Mouse (Mus musculus) embryonic facial prominence, embryonic 14.5 days (tissue): ENCODE results near the gene Cwc25. TPM values are rescaled to one million over a fixed set of nuclear protein-coding genes. Genes with fewer than 3 reads are reported as not detected.

Experiments
- ATAC-seq: fragments of 200-750 bp; cut with Nextera tagmentation; 2 replicates; pipeline ENCODE4 v1.8.0; 2017; ENCODE audit warnings: low read depth, moderate number of reproducible peaks, moderate TSS enrichment
- DNase-seq: peaks from one replicate; pipeline ENCODE4 v3.0.0-alpha.2; 2015; ENCODE audit warnings: low spot score
- H3K27ac ChIP-seq: fragments of 300-500 bp; sonication (generic); replicated peaks from 2 replicates; pipeline ENCODE4 v1.5.1; 2014; ENCODE audit warnings: low read depth, mild to moderate bottlenecking, low read length, moderate library complexity
- H3K27me3 ChIP-seq: fragments of 300-500 bp; sonication (generic); replicated peaks from 2 replicates; pipeline ENCODE4 v1.6.1; 2014; ENCODE audit warnings: low read length; ENCODE audit not compliant: control insufficient read depth, insufficient read depth
- H3K36me3 ChIP-seq: fragments of 300-500 bp; sonication (generic); 2 replicates; pipeline ENCODE4 v1.6.1; 2014; ENCODE audit warnings: low read length, mixed read lengths; ENCODE audit not compliant: control insufficient read depth, insufficient read depth
- H3K4me1 ChIP-seq: fragments of 300-500 bp; sonication (generic); 2 replicates; pipeline ENCODE4 v1.6.1; 2014; ENCODE audit warnings: antibody characterized with exemption, low read length; ENCODE audit not compliant: control insufficient read depth, insufficient read depth
- H3K4me2 ChIP-seq: fragments of 300-500 bp; sonication (generic); 2 replicates; pipeline ENCODE4 v1.6.1; 2014; ENCODE audit warnings: low read depth, mild to moderate bottlenecking, low read length, moderate library complexity, mixed read lengths
- H3K4me3 ChIP-seq: fragments of 300-500 bp; sonication (generic); 2 replicates; pipeline ENCODE4 v1.5.1; 2014; ENCODE audit warnings: low read depth, mild to moderate bottlenecking, low read length
- H3K9ac ChIP-seq: fragments of 300-500 bp; sonication (generic); 2 replicates; pipeline ENCODE4 v1.6.1; 2014; ENCODE audit warnings: low read depth, mild to moderate bottlenecking, low read length, moderate library complexity, mixed read lengths
- H3K9me3 ChIP-seq: fragments of 300-500 bp; sonication (generic); 2 replicates; pipeline ENCODE4 v1.6.1; 2016; ENCODE audit warnings: low read length; ENCODE audit not compliant: control insufficient read depth
- WGBS: fragments of 180-500 bp; shearing (Covaris S2); extraction: QIAGEN DNeasy Blood & Tissue Kit; methylation state at CpG from one replicate; pipeline ENCODE4 v1.1.7; 2014; 5-methylcytosine and 5-hydroxymethylcytosine counted together
- polyA plus RNA-seq: library from polyadenylated mRNA; unstranded; fragments of >200 nt; fragmentation: Nextera tagmentation; extraction: Ambion mirVana; gene quantifications from 2 replicates; pipeline ENCODE4 v1.2.1, GENCODE M21; 2014

Gene Cwc25
- polyA plus RNA-seq, 1 experiment from 2014 or later = 10.3 TPM

- Histone ChIP-seq H3K27me3 (no peaks in the 10 kb centered on the region), H3K4me2 (no peak overlapping the region), H3K9ac (no peak overlapping the region), H3K4me1 (no peaks in the 10 kb centered on the region), H3K36me3 (peaks cover 13% of the 10 kb centered on the region), H3K27ac (no peak overlapping the region), H3K9me3 (no peaks in the 10 kb centered on the region), H3K4me3 (no peak overlapping the region)
- 83% methylated on average over 14 of the region's 14 CpGs for WGBS
- DNase-seq (no peak), ATAC-seq (no peak)
These were observed 5.1 kb upstream of the Cwc25 start for GRCm38 (mm10) chr11:97771410-97771809.

- ATAC-seq (no peak), DNase-seq (no peak)
- Histone ChIP-seq H3K4me3 (no peak overlapping the region), H3K36me3 (no peaks in the 10 kb centered on the region), H3K4me2 (no peak overlapping the region), H3K4me1 (peaks cover 4% of the 10 kb centered on the region), H3K9me3 (no peaks in the 10 kb centered on the region), H3K9ac (no peak overlapping the region), H3K27ac (no peak overlapping the region), H3K27me3 (no peaks in the 10 kb centered on the region)
- WGBS = 29% methylated on average over 2 of the region's 2 CpGs
These were observed 3.3 kb upstream of the Cwc25 start for GRCm38 (mm10) chr11:97769704-97770103.

- ATAC-seq (no peak), DNase-seq (no peak)
- no peaks in the 10 kb centered on the region for H3K27me3 ChIP-seq
- peaks cover 4% of the 10 kb centered on the region for H3K4me1 ChIP-seq
- no peak overlapping the region for H3K4me2 ChIP-seq
- H3K9me3 ChIP-seq = no peaks in the 10 kb centered on the region
- no peak overlapping the region for H3K9ac ChIP-seq
- no peak overlapping the region for H3K27ac ChIP-seq
- H3K4me3 ChIP-seq = no peak overlapping the region
- H3K36me3 ChIP-seq = peaks cover 59% of the 10 kb centered on the region
These were observed 4.7 kb downstream of the Cwc25 start for GRCm38 (mm10) chr11:97761638-97762037.

- no peak overlapping the region for H3K4me3 ChIP-seq
- DNase-seq (no peak), ATAC-seq (no peak)
- no peaks in the 10 kb centered on the region for H3K4me1 ChIP-seq
- H3K9me3 ChIP-seq = no peaks in the 10 kb centered on the region
- no peak overlapping the region for H3K4me2 ChIP-seq
- H3K27me3 ChIP-seq = no peaks in the 10 kb centered on the region
- peaks cover 80% of the 10 kb centered on the region for H3K36me3 ChIP-seq
- H3K9ac ChIP-seq = no peak overlapping the region
- no peak overlapping the region for H3K27ac ChIP-seq
- WGBS = 81% methylated on average over 6 of the region's 6 CpGs
These were observed 7.4 kb downstream of the Cwc25 start for GRCm38 (mm10) chr11:97758942-97759341.

GRCm38 (mm10) chr11:97758125-97758524, 8.2 kb downstream of the Cwc25 start:
- DNase-seq = no peak
- Histone ChIP-seq H3K36me3 (peaks cover 84% of the 10 kb centered on the region), H3K4me2 (no peak overlapping the region), H3K4me3 (no peak overlapping the region), H3K9ac (no peak overlapping the region), H3K27ac (no peak overlapping the region), H3K27me3 (no peaks in the 10 kb centered on the region), H3K9me3 (no peaks in the 10 kb centered on the region), H3K4me1 (no peaks in the 10 kb centered on the region)
- no peak for ATAC-seq
- 91% methylated on average over 1 of the region's 1 CpGs for WGBS

- Histone ChIP-seq H3K9me3 (no peaks in the 10 kb centered on the region), H3K9ac (no peak overlapping the region), H3K27me3 (no peaks in the 10 kb centered on the region), H3K4me3 (no peak overlapping the region), H3K36me3 (peaks cover 91% of the 10 kb centered on the region), H3K27ac (no peak overlapping the region), H3K4me2 (no peak overlapping the region), H3K4me1 (no peaks in the 10 kb centered on the region)
- WGBS = 90% methylated on average over 8 of the region's 8 CpGs
- DNase-seq (no peak), ATAC-seq (no peak)
These were observed 13.1 kb downstream of the Cwc25 start for GRCm38 (mm10) chr11:97753277-97753676.

GRCm38 (mm10) chr11:97748496-97748895, 17.9 kb downstream of the Cwc25 start:
- H3K9ac ChIP-seq = no peak overlapping the region
- H3K4me3 ChIP-seq = no peak overlapping the region
- no peak for ATAC-seq
- no peak overlapping the region for H3K4me2 ChIP-seq
- WGBS = 91% methylated on average over 5 of the region's 5 CpGs
- no peaks in the 10 kb centered on the region for H3K9me3 ChIP-seq
- no peak overlapping the region for H3K27ac ChIP-seq
- no peak for DNase-seq
- H3K27me3 ChIP-seq = no peaks in the 10 kb centered on the region
- H3K4me1 ChIP-seq = peaks cover under 1% of the 10 kb centered on the region; the same call in 1 of the 2 replicates
- peaks cover 72% of the 10 kb centered on the region for H3K36me3 ChIP-seq

GRCm38 (mm10) chr11:97747773-97748172, 18.6 kb downstream of the Cwc25 start:
- H3K9me3 ChIP-seq = no peaks in the 10 kb centered on the region
- H3K4me3 ChIP-seq = no peak overlapping the region
- no peaks in the 10 kb centered on the region for H3K27me3 ChIP-seq
- H3K27ac ChIP-seq = no peak overlapping the region
- DNase-seq (no peak), ATAC-seq (no peak)
- WGBS = 89% methylated on average over 8 of the region's 8 CpGs
- H3K36me3 ChIP-seq = peaks cover 65% of the 10 kb centered on the region
- no peak overlapping the region for H3K4me2 ChIP-seq
- peaks cover 7% of the 10 kb centered on the region for H3K4me1 ChIP-seq
- H3K9ac ChIP-seq = no peak overlapping the region

- ATAC-seq (no peak), DNase-seq (no peak)
- Histone ChIP-seq H3K27ac (no peak overlapping the region), H3K27me3 (no peaks in the 10 kb centered on the region), H3K4me1 (peaks cover 7% of the 10 kb centered on the region), H3K4me2 (peak overlapping the region; percentile 41), H3K9ac (no peak overlapping the region), H3K4me3 (peak overlapping the region; percentile 79), H3K9me3 (no peaks in the 10 kb centered on the region), H3K36me3 (peaks cover 43% of the 10 kb centered on the region)
- 14% methylated on average over 12 of the region's 13 CpGs for WGBS
These were observed 21.0 kb downstream of the Cwc25 start for GRCm38 (mm10) chr11:97745331-97745721.
